ENCODE assay signal across 16 mouse cellular contexts in genomic region chr17:9944513-9944912, GRCm38 (mm10).
A peak's percentile ranks its signal among the peaks of the same experiment; 100 is the strongest.
DNase-seq lines count a peak whose midpoint lies in the region; ATAC-seq and TF ChIP-seq lines count a peak whose summit lies in the region.
"Had no signal": no experiment of that assay in that cellular context is flagged by ENCODE, and none has a peak within 500 bp of the region (broad histone marks: within the 10 kb centered on the region; RNA-seq: fewer than 3 reads in every experiment).

No protein-coding gene starts in this region.

- ATAC-seq in hindbrain, postnatal 0 days, result no peak
- ATAC-seq in hindbrain, embryonic 13.5 days (ENCODE audit: low FRiP score), result no peak
- ATAC-seq in lung, embryonic 14.5 days (ENCODE audit: insufficient read depth), result no peak

- no peak overlapping the region for H3K27ac ChIP-seq in hindbrain, postnatal 0 days
- H3K27ac ChIP-seq in hindbrain, embryonic 13.5 days, result no peak overlapping the region
- no peak overlapping the region for H3K27ac ChIP-seq in lung, embryonic 14.5 days (ENCODE audit: low read depth)
- H3K27ac ChIP-seq: embryonic facial prominence, embryonic 13.5 days; kidney, embryonic 15.5 days had no signal

- no peaks in the 10 kb centered on the region for H3K9me3 ChIP-seq in hindbrain, postnatal 0 days (ENCODE audit: low read length)
- 0 out of 2 replicates have a peak, but pooled peaks cover 4% of the 10 kb centered on the region for H3K9me3 ChIP-seq in hindbrain, embryonic 13.5 days
- no peaks in the 10 kb centered on the region for H3K9me3 ChIP-seq in lung, embryonic 14.5 days (ENCODE audit: low read depth, low read length)
- H3K9me3 ChIP-seq in E14TG2a.4 (ENCODE audit: low read length), result no peaks in the 10 kb centered on the region
- H3K9me3 ChIP-seq: embryonic facial prominence, embryonic 13.5 days; kidney, embryonic 15.5 days had no signal

- DNase-seq in hindbrain, postnatal 0 days (ENCODE audit: low spot score), result no peak
- DNase-seq in lung, embryonic 14.5 days, result no peak
- no peak for DNase-seq in lung, postnatal 4 days
- DNase-seq in brain, embryonic 14.5 days (ENCODE audit: low read depth), result no peak
- no peak for DNase-seq in yolk sac, embryonic 10.5 days (ENCODE audit: low spot score)
- DNase-seq: adrenal gland, postnatal 36 days; cerebellum, adult 11 months; heart, adult 18-20 months; left cerebral cortex, postnatal 4 days; lung, adult 18-20 months; right cerebral cortex, postnatal 25 days; thymus, postnatal 36 days had no signal

- H3K9ac ChIP-seq in hindbrain, postnatal 0 days (replicated peaks; ENCODE audit: low read length), result no peak overlapping the region
- H3K9ac ChIP-seq in hindbrain, embryonic 13.5 days, result no peak overlapping the region
- no peak overlapping the region for H3K9ac ChIP-seq in lung, embryonic 14.5 days
- H3K9ac ChIP-seq: embryonic facial prominence, embryonic 13.5 days; kidney, embryonic 15.5 days had no signal

- 90% methylated on average over 8 of the region's 8 CpGs for WGBS in hindbrain, postnatal 0 days
- WGBS in hindbrain, embryonic 13.5 days, result 89% methylated on average over 8 of the region's 8 CpGs
- 85% methylated on average over 8 of the region's 8 CpGs for WGBS in lung, embryonic 14.5 days

- no peaks in the 10 kb centered on the region for H3K36me3 ChIP-seq in hindbrain, postnatal 0 days (ENCODE audit: insufficient read depth, low read length)
- H3K36me3 ChIP-seq in hindbrain, embryonic 13.5 days, result no peaks in the 10 kb centered on the region; the same call in 1 of the 2 replicates
- no peaks in the 10 kb centered on the region for H3K36me3 ChIP-seq in lung, embryonic 14.5 days (ENCODE audit: insufficient read depth)
- no peaks in the 10 kb centered on the region for H3K36me3 ChIP-seq in E14TG2a.4 (ENCODE audit: insufficient read depth, low read length)
- H3K36me3 ChIP-seq: embryonic facial prominence, embryonic 13.5 days; kidney, embryonic 15.5 days had no signal

- H3K4me1 ChIP-seq in hindbrain, postnatal 0 days (ENCODE audit: insufficient read depth, low read length), result no peaks in the 10 kb centered on the region
- H3K4me1 ChIP-seq in hindbrain, embryonic 13.5 days (replicated peaks), result no peaks in the 10 kb centered on the region
- no peaks in the 10 kb centered on the region for H3K4me1 ChIP-seq in lung, embryonic 14.5 days (ENCODE audit: insufficient read depth)
- no peaks in the 10 kb centered on the region for H3K4me1 ChIP-seq in E14TG2a.4 (replicated peaks; ENCODE audit: low read depth, low read length)
- H3K4me1 ChIP-seq: embryonic facial prominence, embryonic 13.5 days; kidney, embryonic 15.5 days had no signal

- peak; percentile 23; the same call in 1 of the 2 replicates for TF ChIP-seq CTCF in hindbrain, postnatal 0 days (IDR thresholded peaks at IDR 0.05; ENCODE audit: low read depth)
- peak; percentile 38 for TF ChIP-seq CTCF in lung, embryonic 14.5 days (IDR thresholded peaks at IDR 0.05; ENCODE audit: low read depth)
- peak; percentile 74 for TF ChIP-seq CTCF in E14TG2a.4 (conservative IDR thresholded peaks at IDR 0.05; ENCODE audit: low read length)
- peak; percentile 16; the same call in 1 of the 2 replicates for TF ChIP-seq CTCF in brain, embryonic 14.5 days (IDR thresholded peaks at IDR 0.05; ENCODE audit: borderline replicate concordance, extremely low read depth, insufficient read depth, insufficient read length)

- H3K4me3 ChIP-seq in hindbrain, postnatal 0 days (ENCODE audit: low read length), result no peak overlapping the region
- no peak overlapping the region for H3K4me3 ChIP-seq in hindbrain, embryonic 13.5 days
- no peak overlapping the region for H3K4me3 ChIP-seq in lung, embryonic 14.5 days (ENCODE audit: low read depth, low read length)
- no peak overlapping the region for H3K4me3 ChIP-seq in E14TG2a.4 (replicated peaks; ENCODE audit: low read length)
- H3K4me3 ChIP-seq: embryonic facial prominence, embryonic 13.5 days; kidney, embryonic 15.5 days had no signal

- no peaks in the 10 kb centered on the region for H3K27me3 ChIP-seq in hindbrain, postnatal 0 days (ENCODE audit: insufficient read depth, low read length)
- no peaks in the 10 kb centered on the region for H3K27me3 ChIP-seq in hindbrain, embryonic 13.5 days
- no peaks in the 10 kb centered on the region for H3K27me3 ChIP-seq in lung, embryonic 14.5 days (ENCODE audit: insufficient read depth, low read length)
- no peaks in the 10 kb centered on the region for H3K27me3 ChIP-seq in E14TG2a.4 (ENCODE audit: insufficient read depth, low read length)
- H3K27me3 ChIP-seq: embryonic facial prominence, embryonic 13.5 days; kidney, embryonic 15.5 days had no signal

- H3K4me2 ChIP-seq in hindbrain, postnatal 0 days (ENCODE audit: low read depth, low read length), result no peak overlapping the region
- H3K4me2 ChIP-seq in hindbrain, embryonic 13.5 days, result no peak overlapping the region
- no peak overlapping the region for H3K4me2 ChIP-seq in lung, embryonic 14.5 days
- H3K4me2 ChIP-seq: embryonic facial prominence, embryonic 13.5 days; kidney, embryonic 15.5 days had no signal

- TF ChIP-seq POLR2A in brain, embryonic 14.5 days (IDR thresholded peaks at IDR 0.05; ENCODE audit: borderline replicate concordance, extremely low read depth, insufficient read depth, insufficient read length, poor library complexity, severe bottlenecking), result no peak

Comparison
In these comparisons a context has a peak if more than half of its experiments do, and no peak if none do; other contexts are left out.
1. CTCF ChIP-seq: peak in every context shown above with its lines; median percentile 74 in E14TG2a.4; 38 in lung, embryonic 14.5 days; 23 in hindbrain, postnatal 0 days; 16 in brain, embryonic 14.5 days.